Mouse (Mus musculus): ENCODE measurements around the gene Pdik1l. TPM values are rescaled to one million over a fixed set of nuclear protein-coding genes. Genes with fewer than 3 reads are reported as not detected.
"Not testable (repeated sequence)": the region's sequence is repeated elsewhere in the genome, so short reads cannot be mapped to it uniquely, and the experiment has no call there.

Pdik1l gene
- polyA plus RNA-seq, 1 experiment from 2014 or later: 23.5 TPM

- no peaks in the 10 kb centered on the region for H3K36me3 ChIP-seq (ENCODE audit: control insufficient read depth, insufficient read depth, low read length)
- H3K9me3 ChIP-seq (ENCODE audit: control insufficient read depth, low read length): no peaks in the 10 kb centered on the region
- no peak overlapping the region for H3K27ac ChIP-seq (ENCODE audit: low read depth, low read length)
- 20% methylated on average over 12 of the region's 12 CpGs for WGBS
- H3K4me1 ChIP-seq (replicated peaks; ENCODE audit: control insufficient read depth, insufficient read depth, low read length): no peaks in the 10 kb centered on the region; the same call in 1 of the 2 replicates
- H3K27me3 ChIP-seq (ENCODE audit: control insufficient read depth, insufficient read depth, low read length): no peaks in the 10 kb centered on the region
- no peak overlapping the region for H3K4me3 ChIP-seq (ENCODE audit: low read depth, low read length)
- H3K9ac ChIP-seq (ENCODE audit: low read depth, low read length): no peak overlapping the region
- DNase-seq (ENCODE audit: low spot score) (peak; percentile 43), ATAC-seq (ENCODE audit: low FRiP score) (no peak)
- H3K4me2 ChIP-seq (replicated peaks; ENCODE audit: low read depth, low read length): no peak overlapping the region
These were observed 19.8 kb upstream of the Pdik1l start for GRCm38 (mm10) chr4:134307367-134308072.

DNA sequence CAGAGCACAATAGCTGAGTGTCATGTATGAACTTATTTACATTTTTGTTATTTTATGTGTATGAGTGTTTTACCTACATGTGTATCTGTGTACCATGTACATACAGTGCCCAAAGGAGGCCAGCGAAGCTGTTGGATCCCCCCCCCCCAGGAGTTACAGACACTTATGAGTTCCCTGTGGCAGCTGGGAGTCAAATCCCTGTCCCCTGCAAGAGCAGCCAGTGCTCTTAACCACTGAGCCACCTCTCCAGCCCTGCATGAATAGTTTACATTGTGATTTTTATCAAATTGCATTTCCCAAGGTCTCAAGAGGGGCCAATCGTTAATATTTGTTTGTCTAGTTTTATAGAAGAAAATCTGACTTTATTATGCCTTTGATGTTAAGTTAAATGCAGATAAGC lies 19.3 kb upstream of the Pdik1l start:
- 74% methylated on average over 2 of the region's 2 CpGs for WGBS
- no peak for DNase-seq (ENCODE audit: low spot score)

DNA sequence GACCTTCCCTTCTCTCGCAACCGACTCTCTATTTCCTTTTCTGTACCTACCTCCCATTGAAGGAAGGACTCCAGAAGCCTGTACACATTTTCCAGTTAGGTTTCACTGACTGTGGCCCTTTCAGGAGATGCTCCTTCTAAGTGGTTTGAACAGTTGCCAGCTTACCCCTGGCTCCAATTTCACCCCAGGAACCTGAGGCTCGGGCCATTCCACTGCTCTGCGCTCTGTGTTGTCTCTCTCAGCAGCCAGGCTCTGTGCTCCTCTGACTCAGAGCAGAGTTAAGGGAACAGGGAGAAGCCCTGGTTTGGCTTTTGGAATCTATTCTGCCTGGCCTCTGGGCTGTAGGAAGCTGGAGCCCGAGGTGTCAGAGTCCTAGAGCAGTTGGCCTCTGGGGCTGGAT lies 14.4 kb upstream of the Pdik1l start:
- Histone ChIP-seq H3K9ac (ENCODE audit: low read depth, low read length) (no peak overlapping the region), H3K4me1 (replicated peaks; ENCODE audit: control insufficient read depth, insufficient read depth, low read length) (no peaks in the 10 kb centered on the region; the same call in 1 of the 2 replicates), H3K9me3 (ENCODE audit: control insufficient read depth, low read length) (no peaks in the 10 kb centered on the region), H3K4me2 (replicated peaks; ENCODE audit: low read depth, low read length) (no peak overlapping the region), H3K36me3 (ENCODE audit: control insufficient read depth, insufficient read depth, low read length) (no peaks in the 10 kb centered on the region), H3K27ac (ENCODE audit: low read depth, low read length) (no peak overlapping the region), H3K27me3 (ENCODE audit: control insufficient read depth, insufficient read depth, low read length) (no peaks in the 10 kb centered on the region), H3K4me3 (ENCODE audit: low read depth, low read length) (no peak overlapping the region)
- no peak for ATAC-seq (ENCODE audit: low FRiP score)
- 87% methylated on average over 5 of the region's 5 CpGs for WGBS
- no peak for DNase-seq (ENCODE audit: low spot score)

More for the DNA sequence above, 19.3 kb upstream of the Pdik1l start:
- no peaks in the 10 kb centered on the region for H3K27me3 ChIP-seq (ENCODE audit: control insufficient read depth, insufficient read depth, low read length)
- H3K4me3 ChIP-seq (ENCODE audit: low read depth, low read length): no peak overlapping the region
- no peak overlapping the region for H3K27ac ChIP-seq (ENCODE audit: low read depth, low read length)
- no peak for ATAC-seq (ENCODE audit: low FRiP score)
- no peaks in the 10 kb centered on the region for H3K36me3 ChIP-seq (ENCODE audit: control insufficient read depth, insufficient read depth, low read length)
- H3K9me3 ChIP-seq (ENCODE audit: control insufficient read depth, low read length): no peaks in the 10 kb centered on the region
- no peak overlapping the region for H3K9ac ChIP-seq (ENCODE audit: low read depth, low read length)
- no peak overlapping the region for H3K4me2 ChIP-seq (replicated peaks; ENCODE audit: low read depth, low read length)
- no peaks in the 10 kb centered on the region; the same call in 1 of the 2 replicates for H3K4me1 ChIP-seq (replicated peaks; ENCODE audit: control insufficient read depth, insufficient read depth, low read length)

GRCm38 (mm10) chr4:134300316-134300715 lies 12.6 kb upstream of the Pdik1l start:
- Histone ChIP-seq H3K36me3 (ENCODE audit: control insufficient read depth, insufficient read depth, low read length) (no peaks in the 10 kb centered on the region), H3K9ac (ENCODE audit: low read depth, low read length) (no peak overlapping the region), H3K27ac (ENCODE audit: low read depth, low read length) (no peak overlapping the region), H3K4me2 (replicated peaks; ENCODE audit: low read depth, low read length) (no peak overlapping the region), H3K4me1 (replicated peaks; ENCODE audit: control insufficient read depth, insufficient read depth, low read length) (no peaks in the 10 kb centered on the region), H3K27me3 (ENCODE audit: control insufficient read depth, insufficient read depth, low read length) (no peaks in the 10 kb centered on the region), H3K4me3 (ENCODE audit: low read depth, low read length) (no peak overlapping the region), H3K9me3 (ENCODE audit: control insufficient read depth, low read length) (no peaks in the 10 kb centered on the region)
- ATAC-seq (ENCODE audit: low FRiP score): no peak
- WGBS: 81% methylated on average over 9 of the region's 9 CpGs
- no peak for DNase-seq (ENCODE audit: low spot score)

GRCm38 (mm10) chr4:134299498-134299810 lies 11.8 kb upstream of the Pdik1l start:
- no peak for ATAC-seq (ENCODE audit: low FRiP score)
- no peaks in the 10 kb centered on the region for H3K27me3 ChIP-seq (ENCODE audit: control insufficient read depth, insufficient read depth, low read length)
- H3K9me3 ChIP-seq (ENCODE audit: control insufficient read depth, low read length): no peaks in the 10 kb centered on the region
- no peaks in the 10 kb centered on the region for H3K36me3 ChIP-seq (ENCODE audit: control insufficient read depth, insufficient read depth, low read length)
- H3K4me2 ChIP-seq (replicated peaks; ENCODE audit: low read depth, low read length): no peak overlapping the region
- no peak overlapping the region for H3K4me3 ChIP-seq (ENCODE audit: low read depth, low read length)
- DNase-seq (ENCODE audit: low spot score): no peak
- 69% methylated on average over 4 of the region's 4 CpGs for WGBS
- H3K27ac ChIP-seq (ENCODE audit: low read depth, low read length): no peak overlapping the region
- H3K4me1 ChIP-seq (replicated peaks; ENCODE audit: control insufficient read depth, insufficient read depth, low read length): no peaks in the 10 kb centered on the region
- H3K9ac ChIP-seq (ENCODE audit: low read depth, low read length): no peak overlapping the region

GRCm38 (mm10) chr4:134298626-134299497 lies 11.2 kb upstream of the Pdik1l start:
- Histone ChIP-seq H3K9ac (ENCODE audit: low read depth, low read length) (no peak overlapping the region), H3K36me3 (ENCODE audit: control insufficient read depth, insufficient read depth, low read length) (no peaks in the 10 kb centered on the region), H3K4me1 (replicated peaks; ENCODE audit: control insufficient read depth, insufficient read depth, low read length) (no peaks in the 10 kb centered on the region), H3K4me3 (ENCODE audit: low read depth, low read length) (no peak overlapping the region), H3K27me3 (ENCODE audit: control insufficient read depth, insufficient read depth, low read length) (no peaks in the 10 kb centered on the region), H3K9me3 (ENCODE audit: control insufficient read depth, low read length) (no peaks in the 10 kb centered on the region), H3K27ac (ENCODE audit: low read depth, low read length) (no peak overlapping the region), H3K4me2 (replicated peaks; ENCODE audit: low read depth, low read length) (no peak overlapping the region)
- ATAC-seq (ENCODE audit: low FRiP score) (no peak), DNase-seq (ENCODE audit: low spot score) (no peak)
- 73% methylated on average over 19 of the region's 19 CpGs for WGBS

- Histone ChIP-seq H3K9ac (ENCODE audit: low read depth, low read length) (no peak overlapping the region), H3K36me3 (ENCODE audit: control insufficient read depth, insufficient read depth, low read length) (no peaks in the 10 kb centered on the region), H3K27ac (ENCODE audit: low read depth, low read length) (no peak overlapping the region), H3K4me2 (replicated peaks; ENCODE audit: low read depth, low read length) (no peak overlapping the region), H3K27me3 (ENCODE audit: control insufficient read depth, insufficient read depth, low read length) (no peaks in the 10 kb centered on the region), H3K4me3 (ENCODE audit: low read depth, low read length) (no peak overlapping the region), H3K9me3 (ENCODE audit: control insufficient read depth, low read length) (no peaks in the 10 kb centered on the region), H3K4me1 (replicated peaks; ENCODE audit: control insufficient read depth, insufficient read depth, low read length) (no peaks in the 10 kb centered on the region)
- ATAC-seq (ENCODE audit: low FRiP score) (no peak), DNase-seq (ENCODE audit: low spot score) (no peak)
- 95% methylated on average over 8 of the region's 8 CpGs for WGBS
These were observed 9.7 kb upstream of the Pdik1l start for GRCm38 (mm10) chr4:134297369-134297768.

- Histone ChIP-seq H3K27ac (ENCODE audit: low read depth, low read length) (no peak overlapping the region), H3K4me2 (replicated peaks; ENCODE audit: low read depth, low read length) (no peak overlapping the region), H3K36me3 (ENCODE audit: control insufficient read depth, insufficient read depth, low read length) (no peaks in the 10 kb centered on the region), H3K4me1 (replicated peaks; ENCODE audit: control insufficient read depth, insufficient read depth, low read length) (no peaks in the 10 kb centered on the region), H3K27me3 (ENCODE audit: control insufficient read depth, insufficient read depth, low read length) (no peaks in the 10 kb centered on the region), H3K4me3 (ENCODE audit: low read depth, low read length) (no peak overlapping the region), H3K9me3 (ENCODE audit: control insufficient read depth, low read length) (no peaks in the 10 kb centered on the region), H3K9ac (ENCODE audit: low read depth, low read length) (no peak overlapping the region)
- DNase-seq (ENCODE audit: low spot score) (no peak), ATAC-seq (ENCODE audit: low FRiP score) (no peak)
- WGBS: 87% methylated on average over 4 of the region's 4 CpGs
These were observed 8.8 kb upstream of the Pdik1l start for GRCm38 (mm10) chr4:134296523-134296922.

- DNase-seq (ENCODE audit: low spot score); H3K36me3 ChIP-seq (ENCODE audit: control insufficient read depth, insufficient read depth, low read length); H3K27ac ChIP-seq (ENCODE audit: low read depth, low read length); H3K9me3 ChIP-seq (ENCODE audit: control insufficient read depth, low read length); H3K4me3 ChIP-seq (ENCODE audit: low read depth, low read length); H3K9ac ChIP-seq (ENCODE audit: low read depth, low read length); ATAC-seq (ENCODE audit: low FRiP score); H3K4me1 ChIP-seq (replicated peaks; ENCODE audit: control insufficient read depth, insufficient read depth, low read length); H3K27me3 ChIP-seq (ENCODE audit: control insufficient read depth, insufficient read depth, low read length); H3K4me2 ChIP-seq (replicated peaks; ENCODE audit: low read depth, low read length): not testable (repeated sequence)
- 85% methylated on average over 4 of the region's 4 CpGs for WGBS
These were observed 8.4 kb upstream of the Pdik1l start for GRCm38 (mm10) chr4:134296096-134296495.
